Mouse (Mus musculus) thymus, postnatal 36 days (tissue): ENCODE measurements around the gene Ybx2.

Experiments
- DNase-seq, 2 experiments: peaks; one replicate each; pipeline ENCODE4 v3.0.0; 2022; ENCODE audit warnings: mixed read lengths in 2 of 2

Ybx2 gene

DNA sequence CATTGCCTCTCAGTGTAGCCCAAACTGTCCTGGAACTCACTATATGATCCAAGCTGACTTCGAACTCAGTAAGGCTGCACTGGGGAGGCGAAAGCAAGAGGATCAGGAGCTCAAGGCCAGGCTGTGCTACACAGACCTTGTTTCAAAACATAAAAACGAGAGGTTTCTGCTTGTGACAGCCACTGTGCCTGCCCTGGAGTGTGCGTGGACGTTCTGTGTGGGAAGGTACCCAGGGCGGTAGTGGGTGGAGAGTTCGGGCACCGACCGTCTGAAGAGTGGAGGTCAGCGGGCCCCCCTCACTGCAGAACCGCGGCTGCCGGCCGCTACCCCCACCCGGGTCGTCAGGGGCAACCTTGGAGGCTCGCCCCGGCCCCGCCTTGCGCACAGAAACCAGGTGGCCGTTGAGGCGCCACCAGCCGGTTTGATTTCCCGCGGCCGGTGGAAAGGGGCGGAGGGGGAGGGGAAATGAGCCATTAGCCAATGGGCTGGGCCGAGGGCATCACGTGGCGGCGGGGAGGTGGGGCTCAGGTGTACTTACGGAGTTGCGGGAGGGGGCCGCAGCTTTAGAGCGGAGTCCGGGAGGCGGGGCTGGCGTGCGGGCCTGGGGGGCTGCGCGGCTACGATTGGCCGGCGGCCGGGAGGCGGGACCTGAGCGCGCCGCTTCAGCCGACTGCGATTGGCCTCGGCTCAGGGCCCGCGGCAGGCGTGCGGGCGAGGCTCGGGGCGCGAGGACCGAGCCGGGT lies at the start of gene Ybx2:
Ybx2 (plus strand) TSS at position 660 of the 743 bp plus-strand sequence.
- DNase-seq = peak; percentile 91 to 93

DNA sequence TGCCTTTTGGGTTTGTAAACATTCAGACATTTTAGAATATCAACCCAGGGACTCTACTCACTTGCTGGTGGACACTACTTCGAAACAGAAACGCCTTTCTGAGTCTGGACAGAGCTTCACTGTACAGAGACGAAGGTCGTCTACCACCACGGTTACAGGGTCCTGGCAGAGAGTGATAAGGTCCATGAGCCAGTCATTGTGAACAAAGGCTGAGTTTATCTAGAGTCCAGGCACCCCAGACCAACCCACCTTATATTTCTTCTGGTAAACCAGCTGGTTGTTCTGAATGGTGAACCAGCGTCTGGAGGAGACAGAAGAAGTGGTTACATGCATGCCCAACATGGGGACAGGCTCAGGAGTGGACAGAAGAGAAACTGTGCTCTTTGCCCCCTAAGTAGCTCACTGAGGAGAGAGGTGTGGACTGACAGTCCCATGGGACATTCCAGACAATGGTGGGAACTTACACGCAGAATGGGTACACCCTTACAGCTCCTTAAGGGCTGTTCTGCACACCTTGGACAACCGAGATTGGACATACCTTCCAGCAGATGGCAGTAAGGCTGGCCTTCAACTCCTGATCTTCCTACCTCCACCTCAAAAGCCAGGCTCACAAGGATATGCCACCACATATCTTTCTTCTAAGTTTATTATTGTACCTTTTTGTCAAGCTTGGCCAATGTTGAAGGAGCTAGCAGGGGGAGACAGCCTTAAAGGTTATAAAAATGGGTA lies 48.5 kb upstream of the Ybx2 start:
- no peak for DNase-seq

DNA sequence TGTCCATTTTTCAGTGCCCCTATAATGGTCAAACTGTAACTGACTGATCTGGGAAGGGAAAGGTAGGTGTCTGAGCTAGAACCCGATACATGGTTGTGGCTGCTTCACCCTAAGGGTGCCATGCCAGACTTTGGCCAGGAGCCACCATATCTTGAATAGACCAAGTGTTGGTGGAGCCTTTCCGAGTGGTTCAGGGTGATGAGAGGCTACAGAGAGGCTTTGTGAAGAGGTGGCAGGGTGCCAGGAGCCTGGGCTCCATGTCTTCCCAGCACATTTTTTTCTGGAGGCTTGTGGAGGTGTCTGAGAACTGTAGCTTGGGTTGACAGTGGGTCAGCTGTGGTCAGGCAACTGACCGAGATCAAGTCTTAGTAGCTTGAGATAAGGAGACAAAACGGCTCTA lies 44.1 kb upstream of the Ybx2 start:
- no peak for DNase-seq

DNA sequence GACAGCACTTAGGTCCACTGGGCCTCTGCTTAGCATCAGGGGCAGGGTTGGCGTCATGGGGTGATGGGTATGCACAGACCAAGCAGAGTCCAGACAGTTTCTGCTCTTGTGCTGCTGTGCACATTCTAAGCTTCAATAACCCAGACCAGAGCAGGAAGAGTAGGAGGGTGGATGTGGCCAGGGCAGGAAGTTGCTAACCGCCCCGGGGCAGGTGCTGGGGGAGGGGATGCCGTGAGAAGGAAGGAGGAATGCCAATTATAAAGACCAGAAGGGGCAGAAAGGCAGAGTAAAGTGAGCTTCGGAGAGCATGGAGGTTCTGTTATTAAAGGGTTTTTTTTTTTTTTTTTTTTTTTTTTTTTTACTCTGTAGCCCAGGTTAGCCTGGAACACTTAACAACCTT lies 40.9 kb upstream of the Ybx2 start:
- peak; percentile 88 to 92 for DNase-seq

DNA sequence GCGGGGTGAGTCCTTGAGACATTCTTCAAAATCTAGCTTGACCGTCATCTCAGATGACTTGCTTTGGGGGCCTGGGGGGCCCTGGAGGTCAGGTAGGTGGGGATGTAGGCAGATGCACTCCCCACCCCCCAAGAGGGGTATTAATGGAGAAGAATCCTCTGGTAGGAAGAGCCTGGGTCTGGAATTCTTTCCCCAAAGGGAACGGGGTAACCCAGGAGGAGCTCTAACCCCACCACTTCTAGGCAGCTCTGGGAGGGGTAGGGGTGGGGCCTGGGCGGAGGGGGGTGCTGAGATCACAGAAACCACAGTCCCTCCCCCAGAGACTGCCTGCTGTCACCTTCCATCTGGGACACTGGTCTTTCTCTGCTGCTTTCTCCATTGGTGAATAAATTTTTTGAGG lies 40.3 kb upstream of the Ybx2 start, which contains the start of gene Acap1:
Acap1 (minus strand) TSS at position 249 of the 400 bp plus-strand sequence.
- peak; percentile 76 to 82 for DNase-seq

DNA sequence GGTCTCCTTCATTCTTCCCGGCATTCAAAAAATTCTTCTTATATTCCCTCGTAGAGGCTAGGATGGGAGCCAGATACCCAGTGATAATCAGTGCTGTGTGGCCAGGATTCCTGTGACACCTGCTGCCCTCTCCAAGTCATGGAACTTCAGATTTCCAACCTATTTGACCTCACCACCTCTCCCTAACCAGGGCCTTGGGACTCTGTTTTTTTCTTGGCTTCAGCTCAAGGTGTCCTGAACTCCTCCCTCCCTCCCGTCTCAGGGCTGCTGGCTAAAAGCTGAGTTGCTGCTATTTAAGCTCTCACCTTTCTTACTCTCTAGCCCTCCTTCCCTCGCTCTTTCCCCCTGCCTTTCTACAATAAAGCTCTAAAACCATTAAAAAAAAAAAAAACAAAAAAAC lies 35.7 kb upstream of the Ybx2 start:
- no peak for DNase-seq

DNA sequence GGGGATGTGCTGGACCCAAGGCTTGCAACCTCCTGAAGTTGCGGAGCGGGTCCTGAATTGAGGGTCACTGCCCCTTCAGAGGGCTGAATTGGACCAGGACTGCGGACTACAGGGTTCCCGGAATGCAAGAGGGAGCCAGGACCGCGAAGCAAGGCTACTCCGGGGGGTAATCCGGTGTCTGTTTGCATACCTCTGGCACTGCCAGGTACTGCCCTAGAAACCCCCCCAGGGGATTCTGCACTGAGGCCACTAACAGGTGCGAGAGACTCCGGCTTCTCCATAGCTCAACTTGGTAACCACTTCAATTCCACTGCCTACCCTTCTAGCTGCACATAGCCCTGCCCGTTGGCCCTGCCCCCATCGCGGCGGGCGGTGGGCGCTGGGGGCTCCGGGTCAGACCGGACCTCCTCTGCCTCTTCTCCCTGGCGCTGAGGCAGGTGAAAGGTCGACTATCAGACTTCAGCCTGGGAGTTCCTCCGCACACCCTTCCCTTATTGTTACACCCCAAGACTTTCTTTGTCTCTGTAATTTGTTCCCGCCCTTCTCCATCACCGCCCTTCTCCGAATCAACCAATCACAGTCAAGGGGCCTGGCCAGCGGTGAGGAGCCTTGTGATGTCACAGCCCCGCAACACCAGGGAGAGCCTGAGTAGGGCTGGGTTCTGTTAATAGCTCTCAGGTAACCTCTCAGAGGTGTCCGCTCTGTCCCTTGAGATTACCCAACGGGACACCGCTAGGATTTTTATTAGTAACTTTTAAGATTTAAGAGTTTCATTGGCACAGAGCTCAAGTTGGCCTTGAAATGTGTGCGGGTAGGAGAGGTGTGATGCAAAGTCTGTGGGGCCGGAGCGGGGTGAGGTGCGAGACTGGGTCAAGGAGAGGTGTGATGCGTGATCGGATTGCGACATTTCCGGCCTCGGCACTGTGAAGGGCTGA lies 34.9 kb upstream of the Ybx2 start, which contains the start of the genes 2810408A11Rik and Neurl4:
2810408A11Rik (minus strand) TSS at position 517 of the 935 bp plus-strand sequence.
Neurl4 (plus strand) TSS at position 602 of the 935 bp plus-strand sequence.
- peak; percentile 87 to 94 for DNase-seq

DNA sequence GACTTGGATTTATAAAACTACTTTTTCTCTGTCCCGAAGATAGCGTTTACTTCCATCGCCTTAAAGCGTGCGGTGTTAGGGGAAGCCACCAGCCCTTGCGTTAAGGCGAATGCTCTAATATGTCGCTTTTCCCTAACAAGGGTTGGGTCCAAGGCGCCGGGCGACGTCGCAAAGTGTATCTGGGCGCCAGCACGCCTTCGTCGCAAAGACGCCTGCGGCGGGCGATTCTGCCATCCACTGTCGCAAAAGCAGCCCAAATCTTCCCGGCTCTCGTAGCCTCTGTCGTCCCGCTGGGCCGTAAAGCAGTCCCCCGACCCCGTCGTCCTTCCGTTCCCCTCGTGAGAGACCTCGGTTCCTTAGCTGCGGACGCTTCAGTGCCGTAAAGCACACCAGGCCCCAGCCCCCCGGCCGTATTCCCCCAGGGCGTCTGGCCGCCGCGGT lies 34.2 kb upstream of the Ybx2 start:
- DNase-seq = peak; percentile 92 to 97

DNA sequence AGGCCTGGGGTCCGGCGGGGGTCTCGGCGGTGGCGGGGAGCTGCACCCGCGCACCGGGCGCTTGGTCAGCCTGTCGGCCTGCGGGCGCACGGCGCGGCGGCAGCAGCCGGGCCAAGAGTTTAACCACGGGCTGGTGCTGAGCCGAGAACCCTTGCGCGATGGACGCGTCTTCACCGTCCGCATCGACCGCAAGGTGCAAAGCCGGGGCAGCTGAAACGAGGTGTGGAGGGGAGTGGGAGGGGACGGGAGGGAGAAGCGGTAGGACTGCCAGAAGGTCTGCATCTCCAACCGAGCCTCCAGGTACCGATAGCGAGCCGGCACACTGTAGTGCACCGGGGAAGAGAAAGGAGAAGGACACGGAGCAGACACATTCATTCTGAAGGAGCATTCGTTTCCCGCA lies 33.6 kb upstream of the Ybx2 start:
- no peak for DNase-seq

DNA sequence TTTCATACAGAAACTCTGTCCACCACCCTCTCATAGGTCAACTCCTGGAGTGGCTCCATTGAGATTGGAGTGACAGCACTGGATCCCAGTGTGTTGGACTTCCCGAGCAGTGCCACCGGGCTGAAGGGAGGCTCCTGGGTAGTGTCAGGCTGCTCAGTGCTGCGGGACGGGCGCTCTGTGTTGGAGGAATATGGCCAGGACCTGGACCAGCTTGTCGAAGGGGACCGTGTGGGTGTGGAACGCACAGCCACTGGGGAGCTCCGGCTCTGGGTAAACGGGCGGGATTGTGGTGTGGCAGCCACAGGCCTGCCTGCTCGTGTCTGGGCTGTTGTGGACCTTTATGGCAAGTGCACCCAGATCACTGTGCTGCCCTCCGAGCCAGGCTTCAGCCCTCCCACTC lies 32.6 kb upstream of the Ybx2 start:
- no peak for DNase-seq

DNA sequence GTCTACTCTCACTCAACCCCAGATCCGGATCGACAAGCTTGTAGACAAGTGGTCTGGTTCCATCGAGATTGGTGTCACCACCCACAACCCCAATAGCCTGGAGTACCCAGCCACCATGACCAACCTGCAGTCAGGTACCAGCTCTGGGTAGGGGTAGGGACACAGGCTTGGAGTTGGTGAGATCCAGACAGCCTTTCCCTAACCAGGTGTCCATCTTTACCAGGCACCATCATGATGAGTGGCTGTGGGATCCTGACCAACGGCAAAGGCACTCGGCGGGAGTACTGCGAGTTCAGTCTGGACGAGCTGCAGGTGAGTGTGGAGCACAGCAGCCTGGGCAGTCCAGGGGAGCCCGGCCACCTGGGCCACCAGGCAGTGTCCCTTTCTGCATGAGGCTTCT lies 31.3 kb upstream of the Ybx2 start:
- no peak for DNase-seq

DNA sequence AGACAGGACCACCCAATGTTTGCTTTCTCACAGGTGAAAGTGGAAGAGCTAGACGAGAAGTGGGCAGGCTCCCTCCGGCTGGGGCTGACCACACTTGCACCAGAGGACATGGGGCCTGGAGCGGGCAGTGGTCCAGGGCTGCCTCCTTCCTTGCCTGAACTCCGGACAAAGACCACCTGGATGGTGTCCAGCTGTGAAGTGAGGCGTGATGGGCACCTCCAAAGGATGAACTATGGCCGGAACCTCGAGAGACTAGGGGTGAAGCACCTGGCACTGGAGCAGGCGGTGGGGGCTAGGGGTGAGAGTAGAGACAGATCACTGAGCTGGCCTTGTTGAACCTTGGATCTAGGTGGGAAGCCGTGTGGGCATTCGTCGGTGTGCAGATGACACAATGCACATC lies 27.0 kb upstream of the Ybx2 start:
- DNase-seq = no peak

DNA sequence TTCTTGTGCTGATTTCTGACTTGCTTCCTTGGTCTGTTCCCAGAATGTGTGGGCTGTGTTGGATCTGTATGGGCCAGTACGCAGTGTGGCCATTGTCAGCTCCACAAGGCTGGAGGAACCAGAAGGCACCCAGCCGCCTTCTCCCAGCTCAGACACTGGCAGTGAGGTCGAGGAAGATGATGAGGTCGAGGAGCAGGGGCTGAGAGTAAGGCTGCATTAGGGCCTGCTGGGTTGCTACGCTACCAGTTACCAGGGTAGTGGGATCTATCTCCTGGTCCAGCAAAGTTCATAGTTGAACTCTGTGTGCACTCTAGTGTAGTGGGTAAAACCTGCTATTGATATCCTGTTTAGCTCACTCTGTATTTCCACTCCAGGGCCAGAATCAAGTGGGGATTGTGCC lies 26.4 kb upstream of the Ybx2 start:
- no peak for DNase-seq

DNA sequence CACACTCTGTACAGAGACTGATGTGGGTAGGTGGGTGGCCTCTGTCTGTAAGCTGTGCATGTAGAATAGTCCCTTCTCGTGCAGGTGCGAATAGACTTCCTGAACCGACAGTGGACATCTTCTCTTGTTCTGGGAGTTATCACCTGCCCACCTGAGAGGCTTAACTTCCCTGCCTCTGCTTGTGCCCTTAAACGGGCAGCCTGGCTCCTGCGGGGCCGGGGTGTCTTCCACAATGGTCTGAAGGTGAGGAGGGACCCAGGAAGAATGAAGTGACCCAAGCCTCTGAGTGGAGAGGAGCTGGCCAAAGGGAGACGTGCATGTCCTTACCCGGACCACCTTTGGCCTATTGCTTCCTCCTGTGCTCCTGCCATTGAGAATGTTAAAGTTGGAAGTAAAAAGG lies 25.4 kb upstream of the Ybx2 start:
- no peak for DNase-seq

DNA sequence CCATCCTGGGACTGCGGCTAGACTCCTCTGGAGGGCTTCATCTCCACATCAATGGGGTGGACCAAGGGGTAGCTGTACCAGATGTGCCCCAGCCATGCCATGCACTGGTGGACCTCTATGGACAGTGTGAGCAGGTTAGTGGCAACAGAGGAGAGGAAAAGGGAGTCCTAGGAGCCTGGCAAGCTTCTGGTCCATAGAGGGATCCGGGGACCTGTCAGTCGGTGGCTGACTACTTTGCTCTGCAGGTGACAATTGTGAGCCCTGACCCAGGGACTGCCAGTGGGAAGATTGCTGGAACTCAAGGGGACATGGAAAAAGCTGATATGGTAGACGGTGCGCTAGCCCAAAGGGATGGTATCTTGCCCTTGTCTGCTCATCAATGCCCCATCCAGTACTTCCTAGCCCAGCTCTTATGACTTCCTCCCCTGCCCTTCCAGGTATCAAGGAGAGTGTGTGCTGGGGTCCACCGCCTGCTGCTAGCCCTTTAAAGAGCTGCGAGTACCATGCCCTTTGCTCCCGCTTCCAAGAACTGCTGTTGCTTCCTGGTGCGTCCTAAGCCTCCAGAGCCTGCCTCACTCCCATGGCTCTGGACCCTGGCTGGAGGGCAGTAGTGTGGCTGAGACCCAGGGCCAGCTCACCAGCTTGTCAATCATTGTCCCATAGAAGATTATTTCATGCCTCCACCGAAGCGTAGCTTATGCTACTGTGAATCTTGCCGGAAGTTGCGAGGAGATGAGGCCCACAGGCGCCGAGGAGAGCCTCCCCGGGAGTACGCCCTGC lies 24.6 kb upstream of the Ybx2 start:
- DNase-seq = no peak

DNA sequence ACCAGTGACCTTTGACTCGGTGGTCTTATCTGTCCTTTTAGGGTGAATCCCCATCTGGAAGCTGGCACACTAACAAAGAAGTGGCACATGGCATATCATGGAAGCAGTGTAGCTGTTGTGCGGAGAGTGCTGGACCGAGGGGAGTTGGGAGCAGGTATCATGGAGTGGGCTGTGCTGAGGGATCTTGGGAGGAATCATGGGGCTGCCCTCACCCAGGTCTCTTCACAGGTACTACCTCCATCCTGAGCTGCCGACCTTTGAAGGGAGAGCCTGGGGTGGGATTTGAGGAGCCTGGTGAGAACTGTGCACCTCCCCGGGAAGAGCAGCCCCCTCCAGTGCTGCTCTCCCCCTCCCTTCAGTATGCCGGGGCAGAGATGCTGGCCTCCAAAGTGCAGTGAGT lies 23.9 kb upstream of the Ybx2 start:
- no peak for DNase-seq

DNA sequence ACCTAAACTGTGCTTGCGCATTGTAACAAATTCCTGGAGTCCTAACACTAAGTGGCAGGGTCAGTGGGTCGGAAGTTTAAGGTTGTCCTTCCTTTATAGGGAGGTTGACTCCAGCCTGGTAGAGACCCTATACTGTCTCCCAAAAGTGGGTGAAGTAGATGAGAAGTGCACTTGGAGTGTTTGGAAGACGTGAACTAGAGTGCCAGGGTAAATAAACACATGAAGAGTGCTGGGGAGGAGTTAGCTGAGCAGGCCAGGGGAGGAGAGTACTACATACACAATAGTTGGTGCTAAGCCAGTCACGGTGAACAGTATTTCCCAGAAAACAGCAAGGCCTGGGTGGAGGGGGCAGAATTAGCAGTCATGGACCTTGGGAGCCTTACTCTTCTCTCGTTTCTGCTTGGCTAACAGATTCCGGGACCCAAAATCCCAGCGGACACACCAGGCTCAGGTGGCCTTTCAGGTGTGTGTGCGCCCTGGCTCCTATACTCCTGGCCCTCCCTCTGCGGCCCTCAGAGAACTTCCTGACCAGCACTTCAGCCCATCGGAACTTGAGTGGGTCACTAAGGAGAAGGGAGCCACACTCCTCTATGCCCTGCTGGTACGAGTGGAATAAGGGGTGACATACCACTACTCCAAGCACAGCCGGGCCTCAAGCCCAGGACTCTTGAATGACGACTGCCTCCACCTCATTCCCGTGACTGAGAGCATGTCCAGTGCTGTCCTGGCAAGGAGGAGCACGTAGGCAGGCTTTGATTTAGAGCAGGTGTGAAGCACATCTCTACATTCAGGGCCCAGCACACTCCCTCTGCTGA lies 22.7 kb upstream of the Ybx2 start:
- no peak for DNase-seq

DNA sequence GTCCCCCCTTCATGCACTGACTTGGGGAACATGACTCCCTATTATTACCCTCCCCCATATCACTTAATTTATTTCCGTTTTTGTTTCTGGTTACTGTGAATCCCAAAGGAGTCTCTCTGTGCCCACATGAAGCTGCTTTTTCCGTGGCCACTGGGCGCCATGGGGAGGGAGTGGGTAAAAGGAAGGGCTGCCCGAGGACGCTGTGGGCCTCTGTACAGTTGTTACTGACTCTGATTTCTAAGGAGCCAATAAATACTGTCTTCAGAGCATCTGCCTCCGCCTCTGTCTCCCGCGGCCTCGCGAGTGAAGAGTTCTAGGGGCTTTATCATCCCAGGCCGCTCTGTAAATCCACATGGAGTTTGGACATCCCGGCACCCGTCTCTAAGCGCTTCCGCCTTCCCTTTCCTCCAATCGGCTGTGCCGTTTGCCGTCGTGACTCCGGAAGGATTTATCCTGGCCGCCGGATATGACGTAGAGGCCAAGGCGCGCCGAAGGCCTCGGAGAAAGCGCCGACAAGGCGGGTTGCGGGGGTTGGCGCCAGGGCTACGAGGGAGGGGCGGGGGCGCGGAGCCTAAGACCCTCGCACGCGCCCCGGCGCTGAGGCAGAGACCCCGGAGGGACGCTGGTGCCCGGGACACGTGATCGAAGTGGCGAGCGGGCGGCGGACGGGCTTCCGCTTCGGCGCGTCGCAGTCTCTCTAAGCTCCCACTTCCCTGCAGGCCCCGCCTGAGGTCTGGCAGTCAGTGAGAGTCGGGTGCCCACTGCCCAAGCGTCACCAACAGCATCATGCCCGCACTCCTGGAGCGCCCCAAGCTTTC lies 21.8 kb upstream of the Ybx2 start, which contains the start of gene Gps2:
Gps2 (plus strand) TSS at position 335 of the 818 bp plus-strand sequence.
- DNase-seq = peak; percentile 89 to 90

DNA sequence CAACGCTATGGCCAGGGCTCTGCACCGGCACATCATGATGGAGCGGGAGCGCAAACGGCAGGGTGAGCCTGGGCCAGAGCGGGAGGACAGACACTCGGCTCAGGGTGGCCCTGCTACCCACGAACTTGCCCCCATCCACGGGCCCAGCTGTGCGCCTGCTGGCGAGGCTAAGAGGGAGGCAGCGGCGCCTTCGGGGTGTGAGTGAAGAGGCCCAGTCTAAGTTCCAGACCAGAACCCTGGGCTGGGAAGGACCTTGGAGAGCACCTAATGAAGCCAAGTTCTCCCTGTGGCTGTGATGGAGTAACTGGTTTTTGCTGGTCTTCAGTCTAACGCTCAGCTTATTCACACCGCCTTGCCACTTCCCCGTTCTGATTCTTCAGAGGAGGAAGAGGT lies 21.2 kb upstream of the Ybx2 start:
- no peak for DNase-seq

DNA sequence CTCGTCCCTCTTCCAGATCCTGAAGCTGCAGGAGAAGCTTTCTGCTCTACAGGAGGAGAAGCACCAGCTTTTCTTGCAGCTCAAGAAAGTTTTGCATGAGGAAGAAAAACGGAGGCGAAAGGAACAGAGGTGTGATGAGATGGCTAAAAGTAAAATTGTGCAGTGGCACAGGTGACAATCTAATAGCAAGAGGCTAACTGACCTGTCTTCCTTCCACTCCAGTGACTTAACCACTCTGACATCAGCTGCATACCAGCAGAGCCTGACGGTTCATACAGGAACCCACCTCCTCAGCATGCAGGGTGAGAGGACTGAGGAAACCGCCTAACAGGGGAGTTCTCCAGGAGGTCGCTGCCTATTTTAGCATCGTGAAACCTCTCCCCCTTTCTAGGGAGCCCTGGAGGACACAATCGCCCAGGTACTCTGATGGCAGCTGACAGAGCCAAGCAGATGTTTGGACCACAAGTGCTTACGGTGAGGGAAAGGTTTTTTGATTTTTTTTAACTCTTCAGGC lies 20.6 kb upstream of the Ybx2 start:
- DNase-seq = no peak
